26 mouse cellular contexts compared by ENCODE assay signal in the genomic region with DNA sequence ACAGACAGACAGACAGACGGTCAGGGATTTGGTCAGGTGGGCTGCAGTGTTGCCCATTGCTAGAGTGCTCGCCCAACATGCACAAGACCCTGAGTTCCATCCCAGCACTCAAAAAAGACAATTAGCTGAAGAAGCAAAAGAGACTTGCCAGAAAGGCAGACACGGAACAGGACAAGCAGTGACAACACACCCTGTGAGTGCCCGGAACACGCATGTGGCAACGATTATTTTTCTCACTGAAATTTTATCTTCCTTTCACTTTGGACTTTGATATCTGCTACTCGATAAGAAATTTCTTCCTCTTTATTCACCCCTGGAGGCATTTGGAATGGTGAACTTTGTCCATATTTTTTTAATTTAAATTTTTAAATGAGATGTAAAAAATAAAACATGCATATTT.
"Had no signal": no experiment of that assay in that cellular context is flagged by ENCODE, and none has a peak within 500 bp of the region (broad histone marks: within the 10 kb centered on the region; RNA-seq: fewer than 3 reads in every experiment).

No protein-coding gene starts in this region.

- H3K9me3 ChIP-seq: embryonic facial prominence, embryonic 10.5 days; embryonic facial prominence, embryonic 12.5 days; embryonic facial prominence, embryonic 13.5 days; embryonic facial prominence, embryonic 15.5 days; forebrain, embryonic 10.5 days; forebrain, embryonic 12.5 days; forebrain, embryonic 13.5 days; forebrain, embryonic 15.5 days had no signal

- H3K4me2 ChIP-seq: embryonic facial prominence, embryonic 12.5 days; embryonic facial prominence, embryonic 13.5 days; embryonic facial prominence, embryonic 15.5 days; forebrain, embryonic 12.5 days; forebrain, embryonic 13.5 days; forebrain, embryonic 15.5 days had no signal

- H3K9ac ChIP-seq: embryonic facial prominence, embryonic 12.5 days; embryonic facial prominence, embryonic 13.5 days; embryonic facial prominence, embryonic 15.5 days; forebrain, embryonic 12.5 days; forebrain, embryonic 13.5 days; forebrain, embryonic 15.5 days; forebrain, postnatal 0 days had no signal

- H3K4me1 ChIP-seq: embryonic facial prominence, embryonic 12.5 days; embryonic facial prominence, embryonic 13.5 days; embryonic facial prominence, embryonic 15.5 days; forebrain, embryonic 13.5 days; forebrain, embryonic 15.5 days had no signal

- DNase-seq: cerebellum, adult 8-10 months; cerebellum, adult 9-10 months; cerebellum, adult 9-11 months; cerebellum, postnatal 10 days; cerebellum, postnatal 14 days; cerebellum, postnatal 25 days; cerebellum, postnatal 36 days; forebrain, postnatal 0 days; gastrocnemius, adult 2 months; gastrocnemius, postnatal 10 days; gastrocnemius, postnatal 14 days; gastrocnemius, postnatal 25 days; gastrocnemius, postnatal 36 days; heart, adult 11 months; heart, adult 18-20 months; heart, adult 2 months had no signal

- H3K36me3 ChIP-seq: embryonic facial prominence, embryonic 10.5 days; embryonic facial prominence, embryonic 12.5 days; embryonic facial prominence, embryonic 13.5 days; embryonic facial prominence, embryonic 15.5 days; forebrain, embryonic 10.5 days; forebrain, embryonic 12.5 days; forebrain, embryonic 15.5 days had no signal

- H3K27ac ChIP-seq: embryonic facial prominence, embryonic 10.5 days; embryonic facial prominence, embryonic 12.5 days; embryonic facial prominence, embryonic 13.5 days; embryonic facial prominence, embryonic 15.5 days; forebrain, embryonic 10.5 days; forebrain, embryonic 12.5 days; forebrain, embryonic 13.5 days; forebrain, embryonic 15.5 days; gastrocnemius, adult 2 months; heart, adult 2 months had no signal

- ATAC-seq: forebrain, embryonic 13.5 days; forebrain, embryonic 15.5 days; forebrain, embryonic 16.5 days; forebrain, postnatal 0 days had no signal

- H3K27me3 ChIP-seq: embryonic facial prominence, embryonic 12.5 days; embryonic facial prominence, embryonic 13.5 days; embryonic facial prominence, embryonic 15.5 days; forebrain, embryonic 12.5 days; forebrain, embryonic 13.5 days; forebrain, embryonic 15.5 days had no signal

- H3K4me3 ChIP-seq: embryonic facial prominence, embryonic 10.5 days; embryonic facial prominence, embryonic 12.5 days; embryonic facial prominence, embryonic 13.5 days; embryonic facial prominence, embryonic 15.5 days; erythroblast, embryonic 14.5 days; forebrain, embryonic 10.5 days; forebrain, embryonic 12.5 days; forebrain, embryonic 13.5 days; forebrain, embryonic 15.5 days; gastrocnemius, adult 2 months; heart, adult 2 months had no signal
